Mouse (Mus musculus): ENCODE measurements around the gene Lrch1.

DNA sequence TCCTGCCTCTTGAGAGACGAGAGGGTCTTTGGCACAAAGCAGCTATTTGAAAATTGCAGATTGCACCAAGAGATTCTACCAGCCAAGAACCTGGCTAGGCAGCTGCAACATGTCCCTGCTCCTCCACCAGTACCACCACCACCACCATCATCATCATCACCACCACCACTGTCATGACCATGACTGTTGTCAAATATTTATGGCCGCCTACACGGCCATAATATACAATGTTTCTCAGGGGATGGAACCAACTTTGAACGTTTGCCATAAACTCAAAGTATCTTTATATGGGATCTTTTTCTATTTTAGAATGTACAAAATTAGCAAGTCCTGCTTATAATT is 93.9 kb downstream of the Lrch1 start:
- no peak for TF ChIP-seq CTCF (conservative IDR thresholded peaks at IDR 0.05; ENCODE audit: low read length)
- no peak for TF ChIP-seq NANOG (IDR thresholded peaks at IDR 0.05; ENCODE audit: borderline replicate concordance, low read length)

Measured in E14TG2a.4 (cell line).